7 mouse cellular contexts compared by ENCODE assay signal in genomic region chr1:93803556-93804507, GRCm38 (mm10). TPM values are rescaled to one million over a fixed set of nuclear protein-coding genes. Genes with fewer than 3 reads are reported as not detected.
DNase-seq lines count a peak whose midpoint lies in the region; ATAC-seq lines count a peak whose summit lies in the region.

Gene Ing5 (plus strand): TSS chr1:93803965.

- peak within 1 kb of the TSS; percentile 86 for H3K9ac ChIP-seq in limb, embryonic 11.5 days (ENCODE audit: low read length)
- H3K9ac ChIP-seq in midbrain, embryonic 14.5 days (replicated peaks; ENCODE audit: low read length) = peak within 1 kb of the TSS; percentile 80

- peak; percentile 100 for DNase-seq in adrenal gland, postnatal 10 days
- DNase-seq in embryonic facial prominence, embryonic 10.5 days (ENCODE audit: low spot score) = peak; percentile 100
- DNase-seq in heart, adult 11 months = peak; percentile 100
- DNase-seq in kidney, adult 18-20 months = peak; percentile 100
- peak; percentile 100 for DNase-seq in limb, embryonic 11.5 days (ENCODE audit: low spot score)
- DNase-seq in midbrain, embryonic 14.5 days = peak; percentile 99
- peak; percentile 99 to 100 for DNase-seq in spleen, adult 18-20 months

- peak within 1 kb of the TSS; percentile 98 for H3K27ac ChIP-seq in embryonic facial prominence, embryonic 10.5 days (replicated peaks)
- H3K27ac ChIP-seq in limb, embryonic 11.5 days (replicated peaks; ENCODE audit: low read depth, low read length) = peak within 1 kb of the TSS; percentile 87
- peak within 1 kb of the TSS; percentile 98 for H3K27ac ChIP-seq in midbrain, embryonic 14.5 days (replicated peaks; ENCODE audit: low read depth, low read length)

- H3K9me3 ChIP-seq in embryonic facial prominence, embryonic 10.5 days = no peaks in the 10 kb centered on the region
- H3K9me3 ChIP-seq in limb, embryonic 11.5 days (ENCODE audit: control insufficient read depth, low read length) = no peaks in the 10 kb centered on the region
- H3K9me3 ChIP-seq in midbrain, embryonic 14.5 days (ENCODE audit: control insufficient read depth, low read length) = no peaks in the 10 kb centered on the region

- under 1% methylated on average over 94 of the region's 94 CpGs for WGBS in embryonic facial prominence, embryonic 10.5 days
- WGBS in limb, embryonic 11.5 days = under 1% methylated on average over 80 of the region's 94 CpGs
- WGBS in midbrain, embryonic 14.5 days = under 1% methylated on average over 94 of the region's 94 CpGs

- peaks cover 54% of the 10 kb centered on the region for H3K36me3 ChIP-seq in embryonic facial prominence, embryonic 10.5 days (replicated peaks)
- peaks cover 9% of the 10 kb centered on the region; the same call in 1 of the 2 replicates for H3K36me3 ChIP-seq in limb, embryonic 11.5 days (ENCODE audit: control insufficient read depth, insufficient read depth, low read length)
- H3K36me3 ChIP-seq in midbrain, embryonic 14.5 days (ENCODE audit: control insufficient read depth, insufficient read depth, low read length) = peaks cover 44% of the 10 kb centered on the region

- H3K4me1 ChIP-seq in embryonic facial prominence, embryonic 10.5 days = peaks cover 39% of the 10 kb centered on the region
- peaks cover 4% of the 10 kb centered on the region for H3K4me1 ChIP-seq in limb, embryonic 11.5 days (ENCODE audit: control insufficient read depth, insufficient read depth, low read length)
- peaks cover 21% of the 10 kb centered on the region for H3K4me1 ChIP-seq in midbrain, embryonic 14.5 days (ENCODE audit: control insufficient read depth, insufficient read depth, low read length)

- peak; percentile 94 for ATAC-seq in limb, embryonic 11.5 days (ENCODE audit: insufficient number of reproducible peaks, low FRiP score, low TSS enrichment, low read depth)
- ATAC-seq in midbrain, embryonic 14.5 days (ENCODE audit: low FRiP score, low TSS enrichment) = peak; percentile 93

- peak within 1 kb of the TSS; percentile 75 for H3K4me2 ChIP-seq in limb, embryonic 11.5 days (ENCODE audit: low read depth, severe bottlenecking)
- H3K4me2 ChIP-seq in midbrain, embryonic 14.5 days (ENCODE audit: low read length) = peak within 1 kb of the TSS; percentile 93

- peak within 1 kb of the TSS; percentile 78 for H3K4me3 ChIP-seq in embryonic facial prominence, embryonic 10.5 days
- H3K4me3 ChIP-seq in limb, embryonic 11.5 days (ENCODE audit: low read depth, low read length) = peak within 1 kb of the TSS; percentile 64
- peak within 1 kb of the TSS; percentile 75 for H3K4me3 ChIP-seq in midbrain, embryonic 14.5 days (replicated peaks; ENCODE audit: low read depth, low read length)

- no peaks in the 10 kb centered on the region for H3K27me3 ChIP-seq in embryonic facial prominence, embryonic 10.5 days (replicated peaks; ENCODE audit: low read depth, poor library complexity, severe bottlenecking)
- no peaks in the 10 kb centered on the region for H3K27me3 ChIP-seq in limb, embryonic 11.5 days (ENCODE audit: control insufficient read depth, insufficient read depth, low read length)
- H3K27me3 ChIP-seq in midbrain, embryonic 14.5 days (ENCODE audit: control insufficient read depth, insufficient read depth, low read length) = no peaks in the 10 kb centered on the region

RNA-seq across cellular contexts. Expression of gene Ing5, which starts in this region (rescaled TPM):
- total RNA-seq in adrenal gland, postnatal 10 days (2021) = 10 to 100 TPM; 15.2 to 17.9 TPM
- polyA plus RNA-seq in embryonic facial prominence, embryonic 10.5 days (2016; fragmentation: Nextera tagmentation; extraction: Ambion mirVana) = 26.3 and 27.2 TPM in 2 replicates
- 17.4 and 18.2 TPM in 2 replicates for polyA plus RNA-seq in limb, embryonic 11.5 days (2014; fragmentation: Nextera tagmentation; extraction: Ambion mirVana)
- 9.6 and 9.7 TPM in 2 replicates for polyA plus RNA-seq in midbrain, embryonic 14.5 days (2014; fragmentation: Nextera tagmentation; extraction: Ambion mirVana)

Comparison
In these comparisons a context has a peak if more than half of its experiments do, and no peak if none do; other contexts are left out.
1. Peak in every context shown above with its lines: DNase-seq, ATAC-seq, H3K4me3 ChIP-seq and H3K27ac ChIP-seq.